Mouse (Mus musculus): Measurements from ENCODE around the gene E130208F15Rik.
A peak's percentile ranks its signal among the peaks of the same experiment; 100 is the strongest.

The E130208F15Rik gene

GRCm38 (mm10) chr7:30321539-30322284 is at the start of gene E130208F15Rik:
E130208F15Rik (plus strand) TSS chr7:30321740.
- DNase-seq (ENCODE audit: low read depth, low spot score): no peak

GRCm38 (mm10) chr7:30274383-30274782 is 47.2 kb upstream of the E130208F15Rik start:
- no peak for DNase-seq (ENCODE audit: low read depth, low spot score)

- no peak for DNase-seq (ENCODE audit: low read depth, low spot score)
Measured at GRCm38 (mm10) chr7:30278911-30279310, 42.6 kb upstream of the E130208F15Rik start.

- DNase-seq (ENCODE audit: low read depth, low spot score): no peak
Measured at GRCm38 (mm10) chr7:30279536-30279935, 42.0 kb upstream of the E130208F15Rik start.

GRCm38 (mm10) chr7:30279951-30280669 is 41.4 kb upstream of the E130208F15Rik start, which contains the start of the genes Thap8 and Wdr62:
Thap8 (plus strand) TSS chr7:30280094.
Wdr62 (minus strand) TSS chr7:30280419.
- peak; percentile 90 for DNase-seq (ENCODE audit: low read depth, low spot score)

GRCm38 (mm10) chr7:30280670-30281138 is 40.8 kb upstream of the E130208F15Rik start:
- peak; percentile 73 for DNase-seq (ENCODE audit: low read depth, low spot score)

GRCm38 (mm10) chr7:30281522-30281921 is 40.0 kb upstream of the E130208F15Rik start:
- no peak for DNase-seq (ENCODE audit: low read depth, low spot score)

- DNase-seq (ENCODE audit: low read depth, low spot score): no peak
Measured at GRCm38 (mm10) chr7:30282740-30283139, 38.8 kb upstream of the E130208F15Rik start.

GRCm38 (mm10) chr7:30286701-30287410 is 34.7 kb upstream of the E130208F15Rik start:
- DNase-seq (ENCODE audit: low read depth, low spot score): no peak

GRCm38 (mm10) chr7:30288046-30288445 is 33.5 kb upstream of the E130208F15Rik start:
- no peak for DNase-seq (ENCODE audit: low read depth, low spot score)

GRCm38 (mm10) chr7:30289071-30289713 is 32.3 kb upstream of the E130208F15Rik start:
- no peak for DNase-seq (ENCODE audit: low read depth, low spot score)

- no peak for DNase-seq (ENCODE audit: low read depth, low spot score)
Measured at GRCm38 (mm10) chr7:30289714-30290399, 31.7 kb upstream of the E130208F15Rik start.

- DNase-seq (ENCODE audit: low read depth, low spot score): peak; percentile 75
Measured at GRCm38 (mm10) chr7:30291215-30292131, 30.1 kb upstream of the E130208F15Rik start, which contains the start of gene Clip3. Clip3 (plus strand) TSS chr7:30291728.

- no peak for DNase-seq (ENCODE audit: low read depth, low spot score)
Measured at GRCm38 (mm10) chr7:30293795-30294194, 27.7 kb upstream of the E130208F15Rik start.

- DNase-seq (ENCODE audit: low read depth, low spot score): no peak
Measured at GRCm38 (mm10) chr7:30294296-30294695, 27.2 kb upstream of the E130208F15Rik start.

GRCm38 (mm10) chr7:30295103-30295502 is 26.4 kb upstream of the E130208F15Rik start:
- DNase-seq (ENCODE audit: low read depth, low spot score): no peak

GRCm38 (mm10) chr7:30296816-30297215 is 24.7 kb upstream of the E130208F15Rik start:
- DNase-seq (ENCODE audit: low read depth, low spot score): no peak

- DNase-seq (ENCODE audit: low read depth, low spot score): no peak
Measured at GRCm38 (mm10) chr7:30297266-30297665, 24.3 kb upstream of the E130208F15Rik start.

- no peak for DNase-seq (ENCODE audit: low read depth, low spot score)
Measured at GRCm38 (mm10) chr7:30300914-30301313, 20.6 kb upstream of the E130208F15Rik start.
